Mouse (Mus musculus) liver, adult 2 months (tissue): Measurements from ENCODE around the gene Epb41l1. TPM values are rescaled to one million over a fixed set of nuclear protein-coding genes. Genes with fewer than 3 reads are reported as not detected.

ENCODE experiments used
- DNase-seq: peaks from one replicate; pipeline ENCODE4 v3.0.0-alpha.2; 2011; ENCODE audit warnings: low read depth, low spot score; ENCODE audit errors: extremely low read depth
- H3K27ac ChIP-seq: fragments of 200-500 bp; replicated peaks from 2 replicates; pipeline ENCODE4 v1.5.1; 2012; ENCODE audit warnings: low read depth, mild to moderate bottlenecking, control low read depth, inconsistent platforms, low read length; ENCODE audit not compliant: insufficient read depth
- H3K27me3 ChIP-seq: fragments of 200-500 bp; 2 replicates; pipeline ENCODE4 v1.6.1; 2012; ENCODE audit warnings: mild to moderate bottlenecking, moderate library complexity, low read length, inconsistent platforms; ENCODE audit not compliant: control insufficient read depth, insufficient read depth
- H3K36me3 ChIP-seq: fragments of 200-500 bp; 2 replicates; pipeline ENCODE4 v1.6.1; 2012; ENCODE audit warnings: low read length, inconsistent platforms; ENCODE audit not compliant: control insufficient read depth, insufficient read depth
- H3K4me1 ChIP-seq: fragments of 200-500 bp; 2 replicates; pipeline ENCODE4 v1.6.1; 2011; ENCODE audit warnings: low read length; ENCODE audit not compliant: control insufficient read depth, insufficient read depth
- H3K4me3 ChIP-seq: fragments of 200-500 bp; 2 replicates; pipeline ENCODE4 v1.5.1; 2011; ENCODE audit warnings: low read depth, mild to moderate bottlenecking, control low read depth, low read length, moderate library complexity; ENCODE audit not compliant: insufficient read depth
- H3K79me2 ChIP-seq: fragments of 200-500 bp; 2 replicates; pipeline ENCODE4 v1.6.1; 2012; ENCODE audit warnings: inconsistent platforms, mild to moderate bottlenecking, low read length, moderate library complexity; ENCODE audit not compliant: control insufficient read depth, insufficient read depth
- H3K9ac ChIP-seq: fragments of 200-500 bp; 2 replicates; pipeline ENCODE4 v1.6.1; 2012; ENCODE audit warnings: low read depth, mild to moderate bottlenecking, control low read depth, inconsistent platforms, low read length
- CTCF ChIP-seq: fragments of 200-500 bp; IDR thresholded peaks from 2 replicates; pipeline ENCODE4 v1.5.1; 2011; ENCODE audit warnings: low read depth, low read length, control low read depth
- POLR2A ChIP-seq: fragments of 200-500 bp; IDR thresholded peaks from 2 replicates; pipeline ENCODE4 v1.6.1; 2011; ENCODE audit warnings: low read length, control low read depth; ENCODE audit not compliant: insufficient read depth; ENCODE audit errors: extremely low read depth
- WGBS: fragments of 180-500 bp; shearing (Covaris S2); methylation state at CpG from one replicate; pipeline ENCODE4 v1.1.7; 2018; 5-methylcytosine and 5-hydroxymethylcytosine counted together
- polyA plus RNA-seq: library from polyadenylated mRNA; depleted of rRNA; stranded (reverse); fragments of >200 nt; gene quantifications from 2 replicates; pipeline ENCODE4 v1.2.3, GENCODE M21; 2012
- total RNA-seq: library from RNA; depleted of rRNA; stranded (reverse); fragments of >200 nt; gene quantifications from 2 replicates; pipeline ENCODE4 v1.2.3, GENCODE M21; 2014

The Epb41l1 gene
- total and polyA plus RNA-seq, 2 experiments: 1.1 to 1.2 TPM

DNA sequence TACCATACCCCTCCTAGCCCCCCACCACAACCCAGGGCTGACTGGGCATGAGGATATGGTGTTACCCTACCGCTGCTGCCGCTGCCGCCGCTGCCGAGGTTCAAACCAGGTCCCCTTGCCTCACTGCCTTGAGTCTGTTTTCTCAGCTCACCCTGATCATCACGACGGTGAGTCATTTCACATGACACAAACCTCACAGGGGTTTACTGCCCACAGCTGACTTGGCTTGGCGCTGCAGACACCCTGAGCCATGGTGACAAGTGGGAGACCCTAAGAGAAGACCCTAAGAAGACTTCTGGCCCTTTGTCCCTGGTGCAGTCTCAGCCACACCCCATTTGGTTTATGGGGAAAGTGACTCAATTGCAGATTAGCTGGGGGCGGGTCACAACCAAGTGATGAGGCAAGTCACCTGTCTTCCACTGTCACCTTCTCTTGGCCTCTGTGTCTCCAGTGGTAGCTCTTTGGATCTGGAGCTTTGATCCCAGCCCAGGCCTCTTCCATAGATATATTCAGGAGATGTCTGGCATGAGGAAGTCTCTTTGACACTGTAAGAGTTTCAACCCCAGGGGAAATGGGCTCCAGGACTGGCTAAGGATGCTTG lies 34.9 kb downstream of the Epb41l1 start:
- H3K36me3 ChIP-seq: no peaks in the 10 kb centered on the region
- no peaks in the 10 kb centered on the region for H3K27me3 ChIP-seq
- no peak overlapping the region for H3K27ac ChIP-seq
- 97% methylated on average over 9 of the region's 9 CpGs for WGBS
- no peak for TF ChIP-seq CTCF
- no peak for TF ChIP-seq POLR2A
- no peak overlapping the region for H3K9ac ChIP-seq
- no peaks in the 10 kb centered on the region for H3K79me2 ChIP-seq
- H3K4me3 ChIP-seq: no peak overlapping the region
- no peak for DNase-seq
- peaks cover 15% of the 10 kb centered on the region for H3K4me1 ChIP-seq

DNA sequence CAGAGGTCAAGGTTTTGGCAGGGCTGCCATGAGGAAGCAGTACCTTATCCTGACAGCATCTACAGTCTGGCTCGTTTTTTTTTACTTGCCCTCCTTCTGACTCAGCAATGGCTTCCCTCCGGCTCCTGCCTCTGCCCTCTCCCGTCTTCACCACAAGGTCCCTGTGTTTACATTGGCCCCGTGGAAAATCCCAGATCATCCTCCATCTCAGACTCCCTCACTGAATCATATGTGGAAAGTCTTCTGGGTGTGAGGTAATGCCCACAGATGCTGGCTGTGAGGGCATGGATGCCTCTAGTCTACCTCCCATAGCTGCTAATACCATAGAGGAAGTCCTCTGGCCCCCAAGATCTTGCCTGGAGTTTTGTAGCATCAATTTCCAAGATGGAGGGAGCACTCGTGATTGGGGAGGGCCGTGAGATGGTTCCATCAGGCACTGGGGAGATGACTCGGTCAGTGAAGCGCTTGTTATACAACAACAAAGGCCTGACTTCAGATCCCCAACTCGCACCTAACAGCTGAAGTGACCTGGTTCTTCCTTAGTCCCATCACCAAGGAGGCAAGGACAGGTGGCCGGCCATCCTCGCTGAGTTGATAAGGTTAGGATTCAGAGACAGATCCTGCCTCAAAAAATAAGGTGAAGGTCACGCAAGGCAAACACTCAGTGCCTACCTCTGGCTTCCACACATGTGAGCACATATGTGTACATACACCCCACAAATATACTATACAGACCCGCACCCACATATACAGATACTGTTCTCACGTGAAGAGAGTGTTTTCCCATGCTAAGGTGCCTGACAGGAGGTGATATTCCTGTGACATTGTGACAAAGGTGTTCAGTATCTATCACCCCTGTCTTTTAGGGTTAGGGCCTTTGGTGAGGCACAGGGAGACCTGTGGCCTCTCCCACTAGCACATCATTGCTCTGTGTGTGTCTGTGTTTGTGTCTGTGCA lies 36.0 kb downstream of the Epb41l1 start:
- WGBS: 86% methylated on average over 14 of the region's 14 CpGs
- peaks cover 12% of the 10 kb centered on the region for H3K4me1 ChIP-seq

DNA sequence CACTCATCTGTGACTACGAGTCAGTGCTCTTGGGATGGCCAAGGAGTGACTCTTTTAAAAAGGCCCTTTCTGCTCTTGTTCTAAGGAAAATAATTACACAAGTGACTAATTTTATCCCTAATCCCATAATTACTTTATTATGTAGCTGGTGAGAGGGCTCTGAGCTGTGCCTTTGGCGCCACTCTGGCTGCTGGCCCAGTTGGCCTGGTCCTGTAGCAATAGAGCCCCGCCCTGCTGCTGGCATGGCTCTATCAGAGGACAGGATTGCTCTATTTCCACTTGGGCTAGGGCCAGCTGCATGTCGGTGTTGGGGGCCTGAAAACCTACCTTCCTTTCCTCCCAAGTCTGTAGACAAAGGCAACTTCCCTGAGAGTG lies 36.6 kb downstream of the Epb41l1 start:
- no peaks in the 10 kb centered on the region for H3K36me3 ChIP-seq
- peak; percentile 56 for DNase-seq
- no peaks in the 10 kb centered on the region for H3K79me2 ChIP-seq
- H3K9ac ChIP-seq: no peak overlapping the region
- H3K4me1 ChIP-seq: peaks cover 12% of the 10 kb centered on the region
- WGBS: 20% methylated on average over 4 of the region's 4 CpGs
- H3K4me3 ChIP-seq: no peak overlapping the region
- no peak overlapping the region for H3K27ac ChIP-seq
- H3K27me3 ChIP-seq: no peaks in the 10 kb centered on the region
- TF ChIP-seq CTCF: no peak
- TF ChIP-seq POLR2A: no peak

More for the DNA sequence above, 36.0 kb downstream of the Epb41l1 start:
- Histone ChIP-seq H3K36me3 (no peaks in the 10 kb centered on the region), H3K4me3 (no peak overlapping the region), H3K79me2 (no peaks in the 10 kb centered on the region), H3K27ac (no peak overlapping the region), H3K27me3 (no peaks in the 10 kb centered on the region), H3K9ac (no peak overlapping the region)
- DNase-seq: no peak
- TF ChIP-seq POLR2A: no peak
- no peak for TF ChIP-seq CTCF

DNA sequence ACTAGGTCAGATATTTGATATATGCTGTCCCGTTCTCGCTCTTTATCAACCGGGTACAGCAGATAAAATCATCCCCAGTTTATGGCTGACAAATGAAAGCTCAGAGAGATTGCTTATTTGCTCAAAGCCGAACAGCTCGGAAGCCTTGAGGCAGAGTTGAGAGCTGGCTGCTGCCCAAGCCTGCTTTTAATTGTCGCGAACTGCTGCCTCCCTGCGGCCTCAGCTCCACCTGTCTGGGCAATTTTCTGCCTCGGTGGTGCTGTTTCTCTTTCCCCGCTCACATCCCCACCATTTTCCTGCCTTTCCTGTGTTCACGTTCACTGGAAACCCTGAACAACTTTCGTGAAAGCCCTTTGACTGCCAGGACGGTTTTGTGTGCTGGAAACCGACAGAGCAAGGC lies 39.8 kb downstream of the Epb41l1 start:
- peak; percentile 63 for DNase-seq
- Histone ChIP-seq H3K4me3 (no peak overlapping the region), H3K27me3 (no peaks in the 10 kb centered on the region), H3K79me2 (no peaks in the 10 kb centered on the region), H3K27ac (no peak overlapping the region), H3K4me1 (peaks cover 7% of the 10 kb centered on the region), H3K36me3 (no peaks in the 10 kb centered on the region), H3K9ac (no peak overlapping the region)
- TF ChIP-seq CTCF: peak; percentile 89
- no peak for TF ChIP-seq POLR2A
- 30% methylated on average over 14 of the region's 14 CpGs for WGBS

DNA sequence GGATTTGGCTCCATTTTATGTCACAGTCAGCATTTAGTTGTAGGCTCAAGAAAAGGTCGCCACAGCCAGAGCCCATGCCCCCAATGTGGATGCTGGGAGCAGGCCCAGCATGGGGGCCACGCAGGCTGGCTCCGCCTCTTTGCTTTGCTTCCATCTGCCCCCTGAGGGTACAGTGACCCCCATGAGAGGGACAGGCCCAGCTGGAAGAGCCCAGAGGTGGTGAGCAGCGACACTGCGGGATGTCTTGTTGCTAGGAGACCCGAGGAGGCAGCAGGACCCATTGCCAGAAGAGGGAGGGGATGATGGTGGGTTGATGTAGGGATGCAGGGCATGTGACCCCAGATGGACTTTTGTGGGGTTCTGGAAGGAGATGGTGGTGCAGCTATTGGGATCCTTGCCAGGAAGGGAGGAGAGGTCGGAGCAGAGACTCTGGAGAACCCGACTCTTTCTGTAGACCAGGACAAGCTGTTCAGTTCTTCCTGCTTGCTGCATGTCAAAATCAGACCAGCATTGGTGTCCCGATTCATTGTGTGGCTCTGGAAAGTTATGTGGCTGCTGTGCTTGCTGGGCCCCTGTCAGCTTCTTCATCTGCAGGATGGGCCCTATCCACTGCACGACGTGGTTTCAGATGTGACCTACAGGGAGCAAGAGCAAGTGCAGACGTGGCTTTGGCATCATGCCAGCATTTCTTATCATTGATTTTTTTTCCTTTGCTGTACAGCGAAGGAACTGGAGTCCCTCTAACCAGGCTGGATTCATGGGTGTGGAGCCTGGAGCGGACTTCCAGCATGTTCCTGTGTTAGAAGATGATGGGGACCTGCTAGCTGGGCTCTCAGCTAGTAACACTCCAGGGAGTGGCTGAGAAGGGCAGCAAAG lies 41.7 kb downstream of the Epb41l1 start:
- Histone ChIP-seq H3K27me3 (no peaks in the 10 kb centered on the region), H3K27ac (no peak overlapping the region), H3K4me3 (no peak overlapping the region), H3K36me3 (no peaks in the 10 kb centered on the region), H3K9ac (no peak overlapping the region), H3K4me1 (peaks cover 7% of the 10 kb centered on the region), H3K79me2 (no peaks in the 10 kb centered on the region)
- DNase-seq: peak; percentile 29
- TF ChIP-seq CTCF (no peak), POLR2A (no peak)
- 58% methylated on average over 14 of the region's 14 CpGs for WGBS
